Mouse (Mus musculus) G1E (cell line): ENCODE results near the gene Pgm3. TPM values are rescaled to one million over a fixed set of nuclear protein-coding genes. Genes with fewer than 3 reads are reported as not detected.
A peak's percentile ranks its signal among the peaks of the same experiment; 100 is the strongest.
"Not testable (repeated sequence)": the region's sequence is repeated elsewhere in the genome, so short reads cannot be mapped to it uniquely, and the experiment has no call there.

ENCODE experiments used
- ATAC-seq: 2 replicates; pipeline ENCODE4 v1.8.0; 2016; ENCODE audit warnings: mild to moderate bottlenecking; ENCODE audit not compliant: insufficient number of reproducible peaks, poor library complexity, low FRiP score, severe bottlenecking; ENCODE audit errors: extremely low read depth
- DNase-seq: peaks from one replicate; pipeline ENCODE4 v3.0.0; 2012; ENCODE audit warnings: low spot score
- H3K27me3 ChIP-seq: 2 replicates; pipeline ENCODE4 v1.6.1; 2012; ENCODE audit warnings: mild to moderate bottlenecking, low read length, inconsistent platforms; ENCODE audit not compliant: insufficient read depth
- H3K36me3 ChIP-seq: replicated peaks from 2 replicates; pipeline ENCODE3; 2012; ENCODE audit warnings: mild to moderate bottlenecking, inconsistent platforms
- H3K4me1 ChIP-seq: 2 replicates; pipeline ENCODE4 v1.6.1; 2012; ENCODE audit warnings: low read depth, low read length, inconsistent platforms, mixed read lengths; ENCODE audit not compliant: insufficient read depth
- H3K4me3 ChIP-seq: 2 replicates; pipeline ENCODE4 v1.5.1; 2012; ENCODE audit warnings: low read depth, mild to moderate bottlenecking, inconsistent platforms, low read length, moderate library complexity, mixed read lengths
- H3K9me3 ChIP-seq: replicated peaks from 2 replicates; pipeline ENCODE4 v1.6.1; 2012; ENCODE audit warnings: inconsistent platforms
- CTCF ChIP-seq: IDR thresholded peaks from 2 replicates; pipeline ENCODE4 v1.5.1; 2012; ENCODE audit warnings: low read depth, low read length, inconsistent platforms, mixed read lengths
- GATA1 ChIP-seq: IDR thresholded peaks from 2 replicates; pipeline ENCODE4 v1.6.1; 2012; ENCODE audit warnings: borderline replicate concordance, low read length, inconsistent platforms, mixed read lengths
- GATA2 ChIP-seq: IDR thresholded peaks from 2 replicates; pipeline ENCODE4 v1.6.1; 2012; ENCODE audit warnings: low read depth, low read length, inconsistent platforms, borderline replicate concordance
- POLR2AphosphoS5 ChIP-seq: IDR thresholded peaks from 2 replicates; pipeline ENCODE4 v1.6.1; 2012; ENCODE audit warnings: low read depth, low read length, inconsistent platforms; ENCODE audit not compliant: insufficient replicate concordance
- TAL1 ChIP-seq: conservative IDR thresholded peaks from 2 replicates; pipeline ENCODE4 v1.6.1; 2012; ENCODE audit warnings: low read depth, low read length, inconsistent platforms, mixed read lengths
- polyA plus RNA-seq: library from polyadenylated mRNA; stranded (reverse); fragments of >175 nt; gene quantifications from 2 replicates; pipeline ENCODE4 v1.2.3, GENCODE M21; 2012
- total RNA-seq, 2 experiments: library from RNA; stranded (forward) in 1 of 2; stranded (reverse) in 1 of 2; fragments of 200-1000 nt in 1 of 2; fragments of >200 nt in 1 of 2; fragmentation: Nextera tagmentation in 1 of 2; gene quantifications; 2 replicates each; pipeline ENCODE4 v1.2.3; 2014 to 2017

Pgm3 gene
- total and polyA plus RNA-seq, 3 experiments = 2.7 to 16.2 (median 13.2) TPM

- Histone ChIP-seq H3K36me3 (peaks cover 2% of the 10 kb centered on the region), H3K27me3 (no peaks in the 10 kb centered on the region), H3K4me1 (no peaks in the 10 kb centered on the region), H3K4me3 (no peak overlapping the region), H3K9me3 (no peaks in the 10 kb centered on the region)
- no peak for ATAC-seq
- no peak for DNase-seq
- TF ChIP-seq TAL1 = no peak
- no peak for TF ChIP-seq GATA2
- TF ChIP-seq CTCF = no peak
- no peak for TF ChIP-seq POLR2AphosphoS5
- no peak for TF ChIP-seq GATA1
Measured at GRCm38 (mm10) chr9:86599723-86600303, 28.2 kb upstream of the Pgm3 start.

GRCm38 (mm10) chr9:86596983-86597382 lies 25.3 kb upstream of the Pgm3 start:
- H3K27me3 ChIP-seq, H3K36me3 ChIP-seq, H3K9me3 ChIP-seq, H3K4me1 ChIP-seq, ATAC-seq, H3K4me3 ChIP-seq, DNase-seq: not testable (repeated sequence)

- not testable (repeated sequence) for H3K27me3 ChIP-seq, DNase-seq
Measured at GRCm38 (mm10) chr9:86594357-86594767, 22.7 kb upstream of the Pgm3 start.

GRCm38 (mm10) chr9:86592676-86593668 lies 21.3 kb upstream of the Pgm3 start:
- Histone ChIP-seq H3K4me3 (no peak overlapping the region), H3K36me3 (peaks cover 6% of the 10 kb centered on the region), H3K9me3 (no peaks in the 10 kb centered on the region), H3K4me1 (peaks cover 5% of the 10 kb centered on the region; the same call in 1 of the 2 replicates), H3K27me3 (no peaks in the 10 kb centered on the region)
- DNase-seq = no peak
- no peak for ATAC-seq
- no peak for TF ChIP-seq GATA2
- peak; percentile 12; the same call in 1 of the 2 replicates for TF ChIP-seq CTCF
- no peak for TF ChIP-seq POLR2AphosphoS5

More at GRCm38 (mm10) chr9:86594357-86594767, 22.7 kb upstream of the Pgm3 start:
- not testable (repeated sequence) for ATAC-seq, H3K36me3 ChIP-seq, H3K9me3 ChIP-seq, H3K4me3 ChIP-seq, H3K4me1 ChIP-seq

- peaks cover 3% of the 10 kb centered on the region for H3K36me3 ChIP-seq
- no peaks in the 10 kb centered on the region for H3K9me3 ChIP-seq
- no peak overlapping the region for H3K4me3 ChIP-seq
- H3K27me3 ChIP-seq = no peaks in the 10 kb centered on the region
- ATAC-seq (no peak), DNase-seq (no peak)
- H3K4me1 ChIP-seq = peaks cover 5% of the 10 kb centered on the region; the same call in 1 of the 2 replicates
- TF ChIP-seq GATA2 (no peak), TAL1 (no peak), GATA1 (no peak), POLR2AphosphoS5 (no peak), CTCF (no peak)
Measured at GRCm38 (mm10) chr9:86587019-86587795, 15.6 kb upstream of the Pgm3 start.

- ATAC-seq (peak; percentile 78), DNase-seq (peak; percentile 40)
- H3K9me3 ChIP-seq = no peaks in the 10 kb centered on the region
- no peak overlapping the region for H3K4me3 ChIP-seq
- TF ChIP-seq POLR2AphosphoS5 (no peak), CTCF (peak; percentile 77)
- peaks cover 3% of the 10 kb centered on the region for H3K36me3 ChIP-seq
- no peaks in the 10 kb centered on the region for H3K27me3 ChIP-seq
- peaks cover 5% of the 10 kb centered on the region; the same call in 1 of the 2 replicates for H3K4me1 ChIP-seq
Measured at GRCm38 (mm10) chr9:86583740-86584139, 12.1 kb upstream of the Pgm3 start.
